Mouse (Mus musculus) myocyte (in vitro differentiated cells): Measurements from ENCODE around the gene Glipr2. TPM values are rescaled to one million over a fixed set of nuclear protein-coding genes. Genes with fewer than 3 reads are reported as not detected.
A peak's percentile ranks its signal among the peaks of the same experiment; 100 is the strongest.

Experiments
- H3K27me3 ChIP-seq: one replicate; pipeline ENCODE4 v1.6.1; 2011; ENCODE audit not compliant: control insufficient read depth, insufficient read depth, insufficient read length
- H3K36me3 ChIP-seq: one replicate; pipeline ENCODE4 v1.6.1; 2011; ENCODE audit not compliant: control insufficient read depth, insufficient read depth
- H3K4me2 ChIP-seq: one replicate; pipeline ENCODE4 v1.6.1; 2011; ENCODE audit warnings: low read depth, control low read depth
- H3K4me3 ChIP-seq: one replicate; pipeline ENCODE4 v1.5.1; 2011; ENCODE audit warnings: mild to moderate bottlenecking, control low read depth, moderate library complexity
- H3K79me2 ChIP-seq: one replicate; pipeline ENCODE4 v1.6.1; 2011; ENCODE audit not compliant: control insufficient read depth, insufficient read depth
- H3ac ChIP-seq: one replicate; pipeline ENCODE4 v1.6.1; 2011; ENCODE audit not compliant: control insufficient read depth, insufficient read length
- CEBPB ChIP-seq: IDR thresholded peaks from 2 replicates; pipeline ENCODE4 v1.6.1; 2011; ENCODE audit warnings: mild to moderate bottlenecking, moderate library complexity; ENCODE audit not compliant: poor library complexity, insufficient read depth, severe bottlenecking
- E2F4 ChIP-seq: IDR thresholded peaks from one replicate; pipeline ENCODE4 v1.6.1; 2011; ENCODE audit warnings: mild to moderate bottlenecking, control low read depth, moderate library complexity; ENCODE audit not compliant: insufficient read depth
- MAX ChIP-seq: IDR thresholded peaks from one replicate; pipeline ENCODE4 v1.6.1; 2011; ENCODE audit warnings: low read depth, mild to moderate bottlenecking, control low read depth
- MYOD1 ChIP-seq, 3 experiments: IDR thresholded peaks; one replicate each; pipeline ENCODE4 v1.6.1; 2011; ENCODE audit warnings: control low read depth in 2 of 3, low read depth in 2 of 3, mild to moderate bottlenecking in 2 of 3, moderate library complexity in 1 of 3; ENCODE audit not compliant: insufficient read length in 2 of 3, control insufficient read depth in 1 of 3
- MYOG ChIP-seq, 3 experiments: IDR thresholded peaks; one replicate each; pipeline ENCODE4 v1.6.1; 2011; ENCODE audit warnings: control low read depth in 2 of 3, low read depth in 2 of 3, mild to moderate bottlenecking in 2 of 3; ENCODE audit not compliant: insufficient read length in 2 of 3, control insufficient read depth in 1 of 3, insufficient read depth in 1 of 3
- POLR2A ChIP-seq: IDR thresholded peaks from one replicate; pipeline ENCODE4 v1.6.1; 2011; ENCODE audit warnings: low read depth, mild to moderate bottlenecking, control low read depth, moderate library complexity; ENCODE audit not compliant: insufficient read length
- POLR2AphosphoS2 ChIP-seq: IDR thresholded peaks from one replicate; pipeline ENCODE4 v1.6.1; 2011; ENCODE audit warnings: low read depth, control low read depth; ENCODE audit not compliant: insufficient read length
- REST ChIP-seq: IDR thresholded peaks from one replicate; pipeline ENCODE4 v1.6.1; 2011; ENCODE audit warnings: mild to moderate bottlenecking, control low read depth, moderate library complexity; ENCODE audit not compliant: insufficient read depth, insufficient read length
- SRF ChIP-seq: IDR thresholded peaks from one replicate; pipeline ENCODE4 v1.6.1; 2011; ENCODE audit warnings: low read depth; ENCODE audit not compliant: control insufficient read depth, insufficient read length
- TCF12 ChIP-seq: IDR thresholded peaks from one replicate; pipeline ENCODE4 v1.6.1; 2011; ENCODE audit warnings: mild to moderate bottlenecking, control low read depth; ENCODE audit not compliant: poor library complexity, insufficient read depth, severe bottlenecking
- TCF3 ChIP-seq: IDR thresholded peaks from one replicate; pipeline ENCODE4 v1.6.1; 2011; ENCODE audit warnings: low read depth, control low read depth; ENCODE audit not compliant: insufficient read length
- USF1 ChIP-seq: IDR thresholded peaks from one replicate; pipeline ENCODE4 v1.6.1; 2011; ENCODE audit warnings: low read depth, mild to moderate bottlenecking, control low read depth, moderate library complexity
- polyA plus RNA-seq: library from polyadenylated mRNA; unstranded; fragments of >200 nt; fragmentation: generic; extraction: Trizol; gene quantifications from one replicate; pipeline ENCODE4 v1.2.1, GENCODE M21; 2012; ENCODE audit warnings: missing spikeins

Glipr2 gene
- polyA plus RNA-seq, 1 experiment: 113 TPM

DNA sequence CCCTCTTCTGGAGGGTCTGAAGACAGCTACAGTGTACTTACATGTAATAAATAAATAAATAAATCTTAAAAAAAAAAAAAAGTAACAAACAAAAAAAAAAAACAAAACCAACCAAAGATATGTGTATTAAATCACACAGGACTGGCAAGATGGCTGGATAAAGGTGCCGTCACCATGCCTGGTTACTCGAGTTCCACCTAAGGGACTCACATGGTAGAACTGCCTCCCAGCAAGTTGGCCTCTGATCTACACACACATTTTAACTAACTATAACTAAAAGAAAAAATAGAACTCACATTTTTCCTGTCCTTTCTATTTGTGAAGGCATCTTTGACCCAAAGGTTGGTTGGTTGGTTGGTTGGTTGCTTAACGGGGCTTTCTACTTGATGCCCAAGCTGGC, 54.6 kb downstream of the Glipr2 start:
- peaks cover 43% of the 10 kb centered on the region for H3K79me2 ChIP-seq
- TF ChIP-seq REST: no peak
- TF ChIP-seq MYOD1 (IDR thresholded peaks at IDR 0.05; ENCODE audit: control insufficient read depth in 1 of 3, insufficient read length in 2 of 3, low read depth in 2 of 3): no peak
- TF ChIP-seq MAX: no peak
- no peak for TF ChIP-seq TCF3
- no peak for TF ChIP-seq USF1
- no peak for TF ChIP-seq CEBPB
- TF ChIP-seq MYOG (IDR thresholded peaks at IDR 0.05; ENCODE audit: control insufficient read depth in 1 of 3, insufficient read depth in 1 of 3, insufficient read length in 2 of 3, low read depth in 2 of 3): no peak
- no peak for TF ChIP-seq SRF
- no peak for TF ChIP-seq POLR2AphosphoS2
- TF ChIP-seq E2F4: no peak
- TF ChIP-seq POLR2A: no peak
- TF ChIP-seq TCF12: no peak

GRCm38 (mm10) chr4:44012376-44013367, 55.5 kb downstream of the Glipr2 start:
- peaks cover 51% of the 10 kb centered on the region for H3K79me2 ChIP-seq
- H3K4me3 ChIP-seq: peak overlapping the region; percentile 83
- peak overlapping the region; percentile 87 for H3ac ChIP-seq
- H3K27me3 ChIP-seq: no peaks in the 10 kb centered on the region
- no peaks in the 10 kb centered on the region for H3K36me3 ChIP-seq
- peak overlapping the region; percentile 98 for H3K4me2 ChIP-seq
- TF ChIP-seq TCF12 (no peak), SRF (peak; percentile 69), E2F4 (no peak), POLR2A (peak; percentile 86), POLR2AphosphoS2 (peak; percentile 97), USF1 (peak; percentile 85), REST (no peak)

More for the DNA sequence above, 54.6 kb downstream of the Glipr2 start:
- peak overlapping the region; percentile 89 for H3K4me2 ChIP-seq
- H3ac ChIP-seq: peak overlapping the region; percentile 87
- H3K36me3 ChIP-seq: no peaks in the 10 kb centered on the region
- H3K4me3 ChIP-seq: peak overlapping the region; percentile 83
- no peaks in the 10 kb centered on the region for H3K27me3 ChIP-seq

GRCm38 (mm10) chr4:44013391-44014070, 56.3 kb downstream of the Glipr2 start:
- peaks cover 60% of the 10 kb centered on the region for H3K79me2 ChIP-seq
- H3K4me3 ChIP-seq: peak overlapping the region; percentile 83
- TF ChIP-seq MAX (no peak), REST (no peak), USF1 (no peak), SRF (no peak), E2F4 (no peak), TCF12 (no peak), MYOG (IDR thresholded peaks at IDR 0.05; ENCODE audit: control insufficient read depth in 1 of 3, insufficient read depth in 1 of 3, insufficient read length in 2 of 3, low read depth in 2 of 3) (no peak), CEBPB (no peak)
- H3K27me3 ChIP-seq: no peaks in the 10 kb centered on the region
- peak overlapping the region; percentile 98 for H3K4me2 ChIP-seq
- peak overlapping the region; percentile 87 for H3ac ChIP-seq
- H3K36me3 ChIP-seq: peaks cover 2% of the 10 kb centered on the region

GRCm38 (mm10) chr4:44016071-44016470, 58.9 kb downstream of the Glipr2 start:
- H3K36me3 ChIP-seq: peaks cover 23% of the 10 kb centered on the region
- H3K4me3 ChIP-seq: no peak overlapping the region
- peak overlapping the region; percentile 31 for H3K4me2 ChIP-seq

DNA sequence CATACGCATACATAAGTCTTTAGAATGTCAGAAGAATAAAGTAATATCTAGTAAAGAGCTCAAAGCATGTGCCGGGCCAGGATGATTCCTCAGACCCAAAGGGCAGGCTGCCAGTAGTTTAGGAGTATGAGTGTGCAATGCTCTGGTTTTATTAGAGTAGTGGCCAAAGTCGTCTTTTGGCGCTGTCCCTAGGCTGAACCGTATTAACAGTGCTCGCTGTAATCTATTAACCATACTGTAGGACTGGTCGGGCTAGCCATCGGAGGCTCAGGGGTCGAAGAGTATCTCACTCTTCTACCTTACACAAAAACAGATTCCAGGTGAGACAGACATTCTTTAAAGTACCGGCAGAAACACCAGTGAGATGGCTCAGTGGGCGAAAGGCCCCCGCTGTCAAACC, 59.6 kb downstream of the Glipr2 start:
- TF ChIP-seq MYOD1 (IDR thresholded peaks at IDR 0.05; ENCODE audit: control insufficient read depth in 1 of 3, insufficient read length in 2 of 3, low read depth in 2 of 3) (no peak), REST (no peak), TCF12 (no peak), USF1 (no peak), POLR2A (no peak), POLR2AphosphoS2 (no peak), CEBPB (no peak), SRF (no peak)
- no peak overlapping the region for H3K4me3 ChIP-seq
- H3K4me2 ChIP-seq: no peak overlapping the region
- H3K27me3 ChIP-seq: no peaks in the 10 kb centered on the region
- peaks cover 89% of the 10 kb centered on the region for H3K79me2 ChIP-seq
- peaks cover 29% of the 10 kb centered on the region for H3K36me3 ChIP-seq
- no peak overlapping the region for H3ac ChIP-seq

More at GRCm38 (mm10) chr4:44016071-44016470, 58.9 kb downstream of the Glipr2 start:
- Histone ChIP-seq H3K27me3 (no peaks in the 10 kb centered on the region), H3ac (no peak overlapping the region), H3K79me2 (peaks cover 82% of the 10 kb centered on the region)
- TF ChIP-seq POLR2AphosphoS2 (no peak), E2F4 (no peak), CEBPB (no peak)
